Mouse (Mus musculus) stomach, embryonic 16.5 days (tissue): ENCODE measurements around the gene Chil3. TPM values are rescaled to one million over a fixed set of nuclear protein-coding genes. Genes with fewer than 3 reads are reported as not detected.

Experiments used
- polyA plus RNA-seq: library from polyadenylated mRNA; unstranded; fragments of >200 nt; fragmentation: Nextera tagmentation; extraction: Ambion mirVana; gene quantifications from 2 replicates; pipeline ENCODE4 v1.2.1, GENCODE M21; 2015

The Chil3 gene
- polyA plus RNA-seq, 1 experiment from 2014 or later = 1.7 TPM

Other genes with a start within 250 kb of the Chil3 start
- gene I830077J02Rik, start 234.9 kb downstream of the Chil3 start, polyA plus RNA-seq = 1.6 and 2.6 TPM in 2 replicates
- gene Wdr77, start 208.2 kb downstream of the Chil3 start, polyA plus RNA-seq = 110 and 120 TPM in 2 replicates
- 473 and 524 TPM in 2 replicates for gene Atp5f1, start 207.5 kb downstream of the Chil3 start, polyA plus RNA-seq
- gene Ovgp1, start 193.9 kb downstream of the Chil3 start, polyA plus RNA-seq = 0.90 and 1.6 TPM in 2 replicates
- 0.35 TPM in 1 of 2 replicates, not detected in the other for gene Pifo, start 152.9 kb downstream of the Chil3 start, polyA plus RNA-seq
- not detected in 2 replicates for gene Chil5, start 134.8 kb downstream of the Chil3 start, polyA plus RNA-seq
- gene Chia1, start 54.3 kb downstream of the Chil3 start, polyA plus RNA-seq = 0.08 and 0.26 TPM in 2 replicates
- 0.25 TPM in 1 of 2 replicates, not detected in the other for gene Chil4, start 51.9 kb upstream of the Chil3 start, polyA plus RNA-seq
- 0.14 TPM in 1 of 2 replicates, not detected in the other for gene Chil6, start 238.6 kb upstream of the Chil3 start, polyA plus RNA-seq